Comparison of ENCODE assay signal across 8 mouse cellular contexts in the genomic region with DNA sequence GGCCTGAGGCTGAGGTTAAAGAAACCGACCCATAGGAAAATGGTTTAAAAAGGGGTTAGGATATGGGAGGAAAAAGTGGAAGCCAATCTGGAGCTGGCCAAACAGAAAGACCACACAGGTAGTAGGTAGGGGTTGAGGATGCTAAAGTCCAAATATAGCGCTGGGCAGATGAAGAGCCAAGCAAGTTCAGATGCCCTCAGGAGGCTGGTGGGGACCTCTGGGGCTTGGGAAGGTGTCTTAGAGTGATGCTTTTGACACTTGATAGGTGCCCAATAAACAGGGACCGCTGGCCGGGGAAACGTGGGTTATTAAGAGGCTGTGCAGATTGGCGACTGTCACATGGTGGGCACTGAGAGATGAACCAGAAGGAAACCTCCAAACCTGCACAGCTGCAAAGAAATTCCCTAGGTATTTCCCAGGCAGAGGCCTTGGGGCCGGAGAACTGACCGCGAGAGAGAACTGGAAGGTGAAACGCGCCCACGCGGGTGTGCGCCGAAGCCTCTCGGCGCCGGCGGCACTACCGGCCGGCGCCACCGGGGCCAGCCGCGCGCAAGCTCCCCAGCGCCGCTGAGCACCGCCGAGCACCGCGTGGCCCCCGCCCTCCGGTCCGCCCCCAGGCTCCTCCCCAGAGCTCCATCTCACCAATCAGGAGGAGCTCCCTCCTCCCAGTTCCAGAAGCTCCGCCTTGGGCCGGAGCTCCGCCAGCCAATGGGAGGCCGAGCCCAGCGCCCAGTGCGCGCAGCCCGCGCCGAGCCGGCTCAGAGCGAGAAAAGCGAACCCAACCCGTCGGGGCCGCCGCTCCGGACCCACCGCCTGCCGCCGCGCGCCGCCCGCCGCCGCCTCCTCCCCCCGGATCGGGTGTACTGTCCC. TPM values are rescaled to one million over a fixed set of nuclear protein-coding genes. Genes with fewer than 3 reads are reported as not detected.
DNase-seq lines count a peak whose midpoint lies in the region; ATAC-seq and TF ChIP-seq lines count a peak whose summit lies in the region.

A gene (plus strand): TSS at position 761 of the 870 bp plus-strand sequence.

- dilution Hi-C loops in CH12.LX (cut with MboI; ENCODE audit: extremely low pct_ligation_motif_present, extremely low pct_unique_long_range_greater_than_20kb, low sequenced_read_pairs), result no loop called here

- peak within 1 kb of the TSS; percentile 55 to 81 (median 64) for H3K4me3 ChIP-seq in CH12.LX (replicated peaks in 1 of 3; ENCODE audit: low read depth in 2 of 3, low read length in 2 of 3, poor library complexity in 1 of 3)
- H3K4me3 ChIP-seq in forebrain, embryonic 10.5 days, result peak within 1 kb of the TSS; percentile 69
- H3K4me3 ChIP-seq in heart, embryonic 15.5 days, result peak within 1 kb of the TSS; percentile 80
- peak within 1 kb of the TSS; percentile 68 for H3K4me3 ChIP-seq in liver, embryonic 12.5 days

- peaks cover 18% of the 10 kb centered on the region for H3K27me3 ChIP-seq in CH12.LX (replicated peaks)
- peaks cover 63% of the 10 kb centered on the region for H3K27me3 ChIP-seq in forebrain, embryonic 10.5 days (ENCODE audit: poor library complexity, severe bottlenecking)
- H3K27me3 ChIP-seq in heart, embryonic 15.5 days, result peaks cover 16% of the 10 kb centered on the region
- peaks cover 60% of the 10 kb centered on the region for H3K27me3 ChIP-seq in liver, embryonic 12.5 days (replicated peaks)
- no peaks in the 10 kb centered on the region; the same call in none of the 2 replicates for H3K27me3 ChIP-seq in splenic B cell, adult 2 months (ENCODE audit: control insufficient read depth, insufficient read depth, low read length, poor library complexity, severe bottlenecking)

- peaks cover 4 to 8% of the 10 kb centered on the region in 2 experiments for H3K36me3 ChIP-seq in CH12.LX (replicated peaks in 1 of 2; ENCODE audit: control insufficient read depth in 1 of 2, insufficient read depth in 1 of 2, low read length in 1 of 2)
- H3K36me3 ChIP-seq in forebrain, embryonic 10.5 days (replicated peaks), result no peaks in the 10 kb centered on the region
- peaks cover 3% of the 10 kb centered on the region; the same call in 1 of the 2 replicates for H3K36me3 ChIP-seq in heart, embryonic 15.5 days
- no peaks in the 10 kb centered on the region for H3K36me3 ChIP-seq in liver, embryonic 12.5 days
- no peaks in the 10 kb centered on the region for H3K36me3 ChIP-seq in splenic B cell, adult 2 months (ENCODE audit: control insufficient read depth, insufficient read depth, low read length, poor library complexity, severe bottlenecking)

- no peaks in the 10 kb centered on the region; the same call in 1 of the 2 replicates for H3K79me2 ChIP-seq in CH12.LX (replicated peaks; ENCODE audit: control insufficient read depth, extremely low read depth, insufficient read depth, poor library complexity, severe bottlenecking)

- no peak within 1 kb of the TSS for H3K27ac ChIP-seq in CH12.LX (ENCODE audit: insufficient read depth, low read depth)
- peak within 1 kb of the TSS; percentile 66 for H3K27ac ChIP-seq in forebrain, embryonic 10.5 days
- peak within 1 kb of the TSS; percentile 55 for H3K27ac ChIP-seq in heart, embryonic 15.5 days
- no peak within 1 kb of the TSS for H3K27ac ChIP-seq in liver, embryonic 12.5 days

- no peak for TF ChIP-seq RAD21 in CH12.LX (IDR thresholded peaks at IDR 0.05; ENCODE audit: low read depth, low read length)

- H3K4me1 ChIP-seq in CH12.LX (ENCODE audit: control insufficient read depth in 1 of 2, insufficient read depth in 2 of 2), result peaks cover 0 to 11% of the 10 kb centered on the region in 2 experiments; a peak in 1 of 4 replicates
- H3K4me1 ChIP-seq in forebrain, embryonic 10.5 days, result peaks cover 12% of the 10 kb centered on the region
- peaks cover 25% of the 10 kb centered on the region for H3K4me1 ChIP-seq in heart, embryonic 15.5 days (replicated peaks)
- peaks cover 22% of the 10 kb centered on the region; the same call in 1 of the 2 replicates for H3K4me1 ChIP-seq in liver, embryonic 12.5 days

- ATAC-seq in heart, embryonic 15.5 days (replicated peaks; ENCODE audit: insufficient number of reproducible peaks, insufficient read depth, low FRiP score, low read depth), result peak; percentile 100
- peak; percentile 100 for ATAC-seq in liver, embryonic 12.5 days

- WGBS in forebrain, embryonic 10.5 days, result 2% methylated on average over 64 of the region's 64 CpGs
- 2% methylated on average over 61 of the region's 64 CpGs for WGBS in heart, embryonic 15.5 days
- WGBS in liver, embryonic 12.5 days (ENCODE audit: insufficient replicate concordance), result 2% methylated on average over 61 of the region's 64 CpGs

- peak within 1 kb of the TSS; percentile 88 for H3K4me2 ChIP-seq in CH12.LX (ENCODE audit: insufficient read depth, low read depth, poor library complexity, severe bottlenecking)
- peak within 1 kb of the TSS; percentile 93 for H3K4me2 ChIP-seq in heart, embryonic 15.5 days
- H3K4me2 ChIP-seq in liver, embryonic 12.5 days, result peak within 1 kb of the TSS; percentile 97

- no peak for TF ChIP-seq CTCF in CH12.LX (conservative IDR thresholded peaks at IDR 0.05 in 1 of 2, IDR thresholded peaks at IDR 0.05 in 1 of 2; ENCODE audit: low read depth in 2 of 2, low read length in 2 of 2)

- TF ChIP-seq EP300 in CH12.LX (IDR thresholded peaks at IDR 0.05; ENCODE audit: low read length), result 0 out of 2 replicates have a peak, but pooled peaks have one; percentile 13

- H3K9ac ChIP-seq in CH12.LX (ENCODE audit: insufficient read depth, low read depth), result peak within 1 kb of the TSS; percentile 83
- H3K9ac ChIP-seq in heart, embryonic 15.5 days, result peak within 1 kb of the TSS; percentile 66
- peak within 1 kb of the TSS; percentile 81 for H3K9ac ChIP-seq in liver, embryonic 12.5 days

- in situ Hi-C loops in CH12.LX (cut with MboI; ENCODE audit: low pct_ligation_motif_present, low pct_unique_long_range_greater_than_20kb, low sequenced_read_pairs), result no loop called here

- H3K9me3 ChIP-seq in CH12.LX (replicated peaks; ENCODE audit: low read length), result no peaks in the 10 kb centered on the region
- H3K9me3 ChIP-seq in forebrain, embryonic 10.5 days, result no peaks in the 10 kb centered on the region
- H3K9me3 ChIP-seq in heart, embryonic 15.5 days (replicated peaks), result no peaks in the 10 kb centered on the region
- no peaks in the 10 kb centered on the region for H3K9me3 ChIP-seq in liver, embryonic 12.5 days (replicated peaks)

- TF ChIP-seq POLR2A in CH12.LX (IDR thresholded peaks at IDR 0.05; ENCODE audit: low read depth, low read length), result peak; percentile 89

- DNase-seq in CH12.LX (ENCODE audit: extremely low read depth), result peak; percentile 90
- DNase-seq in c-Kit-positive CD71-negative TER-119-negative erythroid progenitor cells, embryonic 14.5 days (ENCODE audit: low read depth), result peak; percentile 77
- peak; percentile 91 for DNase-seq in forebrain, embryonic 10.5 days (ENCODE audit: extremely low spot score, low spot score)
- DNase-seq in kidney, postnatal 14 days, result peak; percentile 95
- peak; percentile 93 for DNase-seq in naive thymus-derived CD4-positive, alpha-beta T cell, adult 2 months (ENCODE audit: low read depth)
- DNase-seq in splenic B cell, adult 2 months (ENCODE audit: low read depth, low spot score), result peak; percentile 95

TF ChIP-seq in CH12.LX, 34 proteins besides CTCF, POLR2A, EP300 and RAD21 (continues in another document):
- TF ChIP-seq NRF1 (IDR thresholded peaks at IDR 0.05; ENCODE audit: low read depth, low read length) (peak; percentile 79), UBTF (IDR thresholded peaks at IDR 0.05; ENCODE audit: low read depth, low read length) (peak; percentile 54; the same call in 1 of the 2 replicates), JUND (conservative IDR thresholded peaks at IDR 0.05; ENCODE audit: low read depth, low read length) (no peak), MAX (IDR thresholded peaks at IDR 0.05; ENCODE audit: low read length) (peak; percentile 80), ZKSCAN1 (IDR thresholded peaks at IDR 0.05; ENCODE audit: borderline replicate concordance, low read depth, low read length) (no peak), ZNF384 (IDR thresholded peaks at IDR 0.05; ENCODE audit: low read depth, low read length) (no peak), E2F4 (IDR thresholded peaks at IDR 0.05; ENCODE audit: insufficient replicate concordance, low read depth, low read length) (no peak), MAFK (IDR thresholded peaks at IDR 0.05; ENCODE audit: insufficient replicate concordance, low read length) (no peak), MXI1 (IDR thresholded peaks at IDR 0.05; ENCODE audit: low read depth, low read length) (peak; percentile 90), TCF12 (IDR thresholded peaks at IDR 0.05; ENCODE audit: low read depth, low read length) (peak; percentile 65; the same call in 1 of the 2 replicates), USF2 (conservative IDR thresholded peaks at IDR 0.05; ENCODE audit: low read depth, low read length) (no peak), SIN3A (IDR thresholded peaks at IDR 0.05; ENCODE audit: low read length) (peak; percentile 71; the same call in 1 of the 2 replicates), PAX5 (IDR thresholded peaks at IDR 0.05; ENCODE audit: low read length) (no peak), ELF1 (IDR thresholded peaks at IDR 0.05; ENCODE audit: low read depth, low read length) (peak; percentile 27; the same call in 1 of the 2 replicates), ZMIZ1 (IDR thresholded peaks at IDR 0.05; ENCODE audit: low read depth, low read length) (peak; percentile 87), ETS1 (conservative IDR thresholded peaks at IDR 0.05; ENCODE audit: low read depth, low read length) (no peak), NELFE (IDR thresholded peaks at IDR 0.05; ENCODE audit: low read depth, low read length) (peak; percentile 90), BHLHE40 (IDR thresholded peaks at IDR 0.05; ENCODE audit: low read depth, low read length) (no peak; the same call in 1 of the 2 replicates), GABPA (IDR thresholded peaks at IDR 0.05; ENCODE audit: insufficient replicate concordance, low read depth, low read length) (no peak), MAZ (IDR thresholded peaks at IDR 0.05; ENCODE audit: low read depth, low read length) (peak; percentile 88), USF1 (IDR thresholded peaks at IDR 0.05; ENCODE audit: low read depth, low read length) (peak; percentile 13; the same call in 1 of the 2 replicates), MYC (IDR thresholded peaks at IDR 0.05; ENCODE audit: low read depth, low read length) (peak; percentile 77; the same call in 1 of the 2 replicates), CHD2 (IDR thresholded peaks at IDR 0.05; ENCODE audit: low read length) (no peak)

RNA-seq across cellular contexts. Expression of the gene that starts here (rescaled TPM):
- total RNA-seq in CH12.LX (2012; rRNA removed) (1.3 and 1.6 TPM in 2 replicates), CH12.LX (2014; rRNA removed) (0.54 and 0.63 TPM in 2 replicates)
- polyA plus RNA-seq in CH12.LX (2012; ENCODE audit: insufficient read length, low read depth), result 0.66 and 0.75 TPM in 2 replicates
- 0.31 and 0.40 TPM in 2 replicates for polyA plus RNA-seq in forebrain, embryonic 10.5 days (2016; fragmentation: Nextera tagmentation; extraction: Ambion mirVana)
- 1.3 and 2.1 TPM in 2 replicates for polyA plus RNA-seq in heart, embryonic 15.5 days (2015; fragmentation: Nextera tagmentation; extraction: Ambion mirVana)
- polyA plus RNA-seq in liver, embryonic 12.5 days (2016; fragmentation: Nextera tagmentation; extraction: Ambion mirVana), result 0.45 and 0.72 TPM in 2 replicates

Comparison
In these comparisons a context has a peak if more than half of its experiments do, and no peak if none do; other contexts are left out.
1. Peak in DNase-seq, H3K4me3 ChIP-seq and H3K27ac ChIP-seq in forebrain, embryonic 10.5 days; RNA of the gene not detected or under 1 TPM.
2. Peak in ATAC-seq, H3K4me3 ChIP-seq, H3K9ac ChIP-seq and H3K4me2 ChIP-seq in liver, embryonic 12.5 days; RNA of the gene not detected or under 1 TPM.